Mouse (Mus musculus) telencephalon, adult 2 months (tissue): ENCODE results near the gene Lmnb2.

ENCODE experiments used
- DNase-seq: peaks from one replicate; pipeline ENCODE4 v3.0.0-alpha.2; 2011; ENCODE audit warnings: low read depth, low spot score

The Lmnb2 gene

DNA sequence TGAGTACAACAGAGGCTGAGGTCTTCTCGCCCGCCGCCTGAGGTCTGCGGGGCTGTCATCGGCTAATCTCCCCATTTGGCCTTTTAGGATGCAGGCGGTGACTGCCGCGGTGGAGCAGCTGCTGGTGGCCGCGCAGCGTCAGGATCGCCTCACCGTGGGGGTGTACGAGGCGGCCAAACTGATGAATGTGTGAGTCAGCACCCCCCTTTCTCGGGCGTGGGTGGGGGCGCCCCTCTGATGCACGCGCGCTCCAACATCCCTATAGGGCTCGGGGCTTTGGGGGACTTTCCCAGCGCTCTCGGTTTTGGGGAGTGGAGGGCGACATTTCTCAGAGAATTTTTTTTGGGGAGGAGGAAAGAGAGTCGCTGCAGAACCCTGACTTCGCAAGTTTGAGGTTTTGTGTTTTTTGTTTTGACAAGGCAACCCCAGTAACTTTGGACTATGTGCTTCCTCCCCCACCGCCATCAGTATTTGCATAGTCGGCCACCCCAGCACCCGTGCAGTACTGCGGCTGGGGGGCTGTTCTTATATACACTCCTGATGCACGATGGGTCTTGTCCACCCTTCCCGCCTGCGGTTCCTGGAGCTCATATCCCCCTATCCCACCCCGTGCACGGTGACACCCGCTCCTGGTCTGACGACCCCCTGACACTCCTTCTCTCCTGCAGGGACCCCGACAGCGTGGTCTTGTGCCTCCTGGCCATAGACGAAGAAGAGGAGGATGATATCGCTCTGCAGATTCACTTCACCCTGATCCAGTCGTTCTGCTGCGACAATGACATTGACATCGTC lies 12.5 kb upstream of the Lmnb2 start:
- no peak for DNase-seq

DNA sequence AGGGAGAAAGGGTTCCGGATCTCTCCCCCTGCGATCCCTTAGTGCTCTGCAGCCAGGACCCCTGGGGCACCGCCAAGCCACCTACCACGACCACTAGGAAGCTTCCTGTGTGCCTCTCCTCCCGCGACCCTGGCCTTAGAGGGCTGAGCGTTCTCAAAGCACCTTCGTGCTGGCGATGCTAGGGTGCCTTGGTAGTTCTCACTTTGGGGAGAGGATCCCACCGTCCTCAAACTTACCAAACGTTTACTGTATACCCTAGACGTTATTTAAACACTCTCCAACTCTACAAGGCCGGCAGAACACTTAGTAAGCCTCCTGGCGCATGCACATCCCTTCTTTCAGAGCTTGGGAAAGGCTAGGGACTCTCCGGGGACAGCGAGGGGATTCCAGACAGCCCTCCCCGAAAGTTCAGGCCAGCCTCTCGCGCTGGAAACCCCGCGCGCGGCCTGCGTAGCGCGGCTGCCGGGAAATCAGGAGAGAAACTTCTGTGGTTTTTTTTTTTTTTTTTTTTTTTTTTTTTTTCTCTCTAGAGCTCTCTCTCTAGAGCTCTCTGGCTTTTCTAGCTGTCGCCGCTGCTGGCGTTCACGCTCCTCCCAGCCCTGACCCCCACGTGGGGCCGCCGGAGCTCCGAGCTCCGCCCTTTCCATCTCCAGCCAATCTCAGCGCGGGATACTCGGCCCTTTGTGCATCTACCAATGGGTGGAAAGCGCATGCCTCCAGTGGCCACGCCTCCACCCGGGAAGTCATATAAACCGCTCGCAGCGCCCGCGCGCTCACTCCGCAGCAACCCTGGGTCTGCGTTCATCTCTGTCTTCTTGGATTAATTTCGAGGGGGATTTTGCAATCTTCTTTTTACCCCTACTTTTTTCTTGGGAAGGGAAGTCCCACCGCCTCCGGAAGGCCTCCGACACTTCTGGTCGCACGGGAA lies 11.5 kb upstream of the Lmnb2 start, which contains the start of gene Gadd45b:
Gene Gadd45b, plus strand, starts transcription at position 775 of the 928 bp plus-strand sequence.
- DNase-seq = peak; percentile 97

DNA sequence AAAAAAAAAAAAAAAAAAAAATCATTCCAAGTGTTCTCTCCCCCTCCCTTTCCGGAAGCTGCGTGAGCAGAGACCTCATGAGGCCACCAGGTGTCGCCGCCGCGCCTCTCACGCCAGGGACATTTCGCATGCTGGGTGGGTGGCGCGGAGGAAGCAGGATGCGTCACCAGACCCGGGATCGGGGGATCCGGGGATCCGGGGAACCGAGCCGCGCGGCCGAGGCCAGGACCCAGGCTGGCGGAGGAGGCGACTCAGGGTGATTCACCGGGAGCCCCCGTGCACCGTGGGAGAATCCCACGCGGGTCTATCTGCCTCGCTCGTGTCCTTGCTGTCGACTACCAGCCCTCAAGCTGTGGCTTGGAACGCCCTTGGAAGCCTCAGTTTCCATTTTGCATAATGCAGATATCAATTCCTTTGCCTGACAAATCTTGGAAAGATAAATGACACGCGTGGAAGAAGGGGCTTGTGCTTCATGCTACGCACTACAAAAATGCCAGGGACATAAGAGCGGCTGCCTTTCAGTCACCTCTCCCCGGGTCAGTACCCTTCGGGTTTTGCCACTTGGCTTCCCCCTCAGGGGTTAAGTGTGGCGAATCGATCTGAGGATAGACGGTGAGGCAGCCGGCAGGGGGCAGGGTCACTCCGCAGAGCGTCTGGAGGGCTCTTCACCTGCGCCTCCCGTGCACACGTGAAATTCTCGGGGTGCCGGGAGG lies 10.7 kb upstream of the Lmnb2 start:
- DNase-seq = peak; percentile 76

DNA sequence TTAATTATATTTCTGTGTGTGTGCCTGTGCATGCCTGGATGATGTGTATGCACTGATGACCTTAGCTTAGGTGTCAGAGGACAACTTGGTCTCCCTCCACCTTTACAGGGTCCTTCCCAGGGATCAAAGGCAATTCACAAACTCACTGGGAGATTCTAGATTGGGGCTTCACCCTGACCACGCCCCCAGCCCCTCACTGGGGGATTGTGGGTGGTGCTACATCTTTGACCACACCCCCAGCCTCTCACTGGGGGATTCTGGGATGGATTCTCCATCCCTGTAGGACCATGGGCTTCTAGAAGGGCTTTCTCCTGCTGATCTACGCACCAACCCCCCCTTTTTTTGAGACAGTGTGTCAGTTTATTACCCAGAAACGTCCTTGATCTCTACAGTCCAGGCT lies 7.4 kb upstream of the Lmnb2 start:
- no peak for DNase-seq

DNA sequence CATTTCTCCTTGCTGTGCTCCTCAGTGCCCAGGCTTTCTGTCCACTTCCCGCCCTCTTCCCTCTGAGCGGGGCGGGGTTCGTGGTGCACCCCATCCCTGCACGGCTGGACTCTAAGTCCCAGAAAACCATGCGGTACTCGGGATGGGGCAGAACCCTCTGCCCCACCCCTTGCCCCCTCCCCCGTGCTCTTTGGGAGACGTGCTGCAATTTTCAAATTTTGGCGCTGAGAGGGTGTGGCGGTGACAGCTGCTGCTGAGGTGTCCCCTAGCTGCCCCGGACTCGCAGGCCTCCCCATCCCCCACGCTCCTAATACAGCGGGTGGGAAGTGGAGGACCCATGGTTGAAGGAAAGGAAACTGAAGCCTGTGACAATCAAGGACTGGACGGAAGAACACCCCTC lies 3.9 kb upstream of the Lmnb2 start:
- DNase-seq = no peak

DNA sequence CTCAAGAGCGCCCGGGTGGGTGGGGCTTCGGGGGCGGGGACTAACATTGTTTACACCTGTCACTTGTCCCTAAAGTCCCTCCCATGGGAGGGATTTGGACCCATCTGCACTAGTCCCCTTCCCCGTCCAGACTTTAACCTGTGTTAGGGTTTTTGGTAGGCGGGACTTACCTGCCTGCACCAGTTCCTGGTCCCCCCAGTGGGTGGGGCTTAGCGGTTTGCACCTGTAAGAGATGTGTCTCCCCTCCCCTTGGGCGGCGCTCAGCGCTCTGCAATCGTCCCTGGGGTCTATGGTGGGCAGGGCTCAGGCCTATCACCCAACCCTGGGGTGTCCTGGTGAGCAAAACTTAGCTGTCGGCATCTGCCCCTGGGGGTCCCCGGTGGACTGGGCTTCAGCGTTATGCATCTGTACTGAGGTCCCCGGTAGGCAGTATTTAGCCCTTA lies 688 bp downstream of the Lmnb2 start:
- DNase-seq = no peak

DNA sequence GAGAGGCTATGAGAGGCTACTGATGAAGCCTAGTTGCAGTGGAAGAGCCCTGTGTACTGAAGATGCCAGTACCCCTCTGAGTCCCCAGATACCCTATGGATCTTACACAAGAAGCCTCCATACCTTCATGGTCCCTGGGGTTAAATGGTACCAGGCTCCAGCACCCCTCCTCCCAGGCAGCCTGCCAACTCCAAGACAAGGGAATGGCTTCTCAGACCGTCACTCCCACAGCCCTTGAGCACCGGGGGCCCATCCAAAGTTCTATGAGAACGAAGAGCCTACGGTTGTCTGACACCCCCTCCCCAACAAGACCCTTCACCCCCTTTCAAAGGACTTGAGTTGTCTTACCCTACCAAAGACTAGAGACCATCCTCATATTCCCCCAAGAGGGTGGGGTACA lies 2.3 kb downstream of the Lmnb2 start:
- no peak for DNase-seq

DNA sequence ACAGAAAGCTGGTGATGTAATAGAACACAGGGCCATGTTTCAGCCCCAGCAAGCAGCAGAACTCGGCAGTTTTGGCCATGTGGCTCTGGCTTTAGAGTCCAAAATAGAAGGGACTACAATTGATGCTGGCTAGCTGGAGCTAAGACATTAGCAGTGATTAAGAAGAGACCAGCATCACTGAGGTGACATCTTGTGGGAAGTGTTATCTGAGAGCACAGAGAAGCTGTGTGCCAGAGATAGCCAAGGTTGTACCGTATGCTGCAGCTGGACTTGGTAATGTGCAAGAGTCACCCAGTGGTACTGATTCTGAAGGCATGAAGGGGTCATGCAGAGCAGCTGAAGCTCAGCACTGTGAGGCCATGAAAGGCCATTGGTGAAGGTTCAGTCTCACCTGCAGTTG lies 2.8 kb downstream of the Lmnb2 start:
- DNase-seq = no peak

DNA sequence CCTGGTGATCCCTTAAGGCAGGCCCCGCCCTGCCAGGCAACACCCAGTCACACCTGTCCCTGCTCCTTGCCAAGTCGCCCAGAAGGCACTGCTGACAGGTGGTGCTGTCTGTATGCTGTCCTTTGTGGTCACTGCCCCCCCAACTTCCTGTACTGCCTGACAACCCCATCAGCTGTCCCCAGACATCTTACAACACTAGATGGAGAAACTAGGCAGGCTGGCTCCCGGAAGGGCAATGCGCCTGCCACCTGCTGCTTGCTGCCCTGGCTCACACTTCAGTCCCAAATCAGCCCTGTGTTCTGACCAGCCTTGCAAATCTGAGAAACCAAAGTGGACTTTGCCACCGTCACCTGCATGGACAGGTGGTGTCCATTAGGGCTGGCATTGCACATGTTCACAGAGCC lies 3.8 kb downstream of the Lmnb2 start:
- DNase-seq = no peak

DNA sequence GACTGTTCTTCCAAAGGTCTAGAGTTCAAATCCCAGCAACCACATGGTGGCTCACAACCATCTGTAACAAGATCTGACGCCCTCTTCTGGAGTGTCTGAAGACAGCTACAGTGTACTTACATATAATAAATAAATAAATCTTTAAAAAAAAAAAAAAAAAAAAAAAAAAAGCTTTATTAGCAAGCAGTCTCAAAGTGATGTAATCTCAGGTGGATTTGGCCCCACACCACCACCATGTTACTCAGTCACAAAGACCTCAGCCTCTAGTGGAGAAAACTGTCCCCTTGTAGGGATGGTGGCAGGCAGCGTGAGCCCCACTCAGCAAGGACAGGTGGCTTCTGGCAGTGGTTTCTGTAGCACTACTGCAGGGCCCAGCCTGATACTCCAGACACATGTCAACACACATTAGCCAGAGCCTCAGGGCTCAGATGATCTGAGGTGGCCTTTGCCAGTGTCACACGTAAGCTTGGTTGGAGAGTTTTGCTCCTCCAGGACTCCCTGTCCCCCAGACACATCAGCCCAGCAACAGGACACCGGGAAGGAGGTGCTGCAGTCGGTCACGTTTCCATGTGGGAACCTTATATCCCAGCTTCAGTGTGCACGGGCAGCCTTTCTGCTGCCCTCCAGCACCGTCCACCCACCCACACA lies 4.6 kb downstream of the Lmnb2 start:
- no peak for DNase-seq

DNA sequence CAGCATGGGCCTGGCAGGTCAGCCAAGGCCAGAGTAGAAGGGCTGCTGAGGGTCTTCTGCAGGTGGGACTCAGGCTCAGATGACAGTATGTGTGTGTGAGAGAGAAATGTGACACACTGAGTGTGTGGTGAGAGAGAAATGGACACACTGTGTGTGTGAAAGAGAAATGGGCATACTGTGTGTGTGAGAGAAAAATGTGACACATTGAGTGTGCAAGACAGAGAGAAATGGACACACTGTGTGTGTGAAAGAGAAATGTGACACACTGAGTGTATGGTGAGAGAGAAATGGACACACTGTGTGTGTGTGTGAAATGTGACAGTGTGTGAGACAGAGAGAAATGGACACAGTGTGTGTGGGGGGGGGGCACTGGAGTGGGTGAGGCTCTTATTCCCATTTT lies 6.2 kb downstream of the Lmnb2 start:
- no peak for DNase-seq

DNA sequence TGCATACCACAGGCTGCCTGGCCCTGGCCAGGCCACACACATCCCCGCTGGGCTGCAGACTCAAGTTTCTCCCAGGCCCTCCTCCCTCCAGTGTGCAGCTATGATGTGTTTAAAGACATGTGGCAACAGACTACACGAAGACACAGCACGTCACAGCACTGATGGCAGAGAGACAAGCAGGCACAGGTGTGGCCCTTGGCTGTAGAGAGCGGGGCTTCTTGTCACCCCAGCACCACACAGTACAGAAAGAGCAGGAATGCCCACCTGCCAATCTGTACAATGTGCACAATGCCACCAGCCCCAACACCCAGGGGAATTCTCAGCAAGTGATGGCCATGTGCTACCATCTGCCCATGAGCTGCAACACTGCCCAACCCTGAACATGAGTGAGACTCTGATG lies 6.7 kb downstream of the Lmnb2 start:
- no peak for DNase-seq

DNA sequence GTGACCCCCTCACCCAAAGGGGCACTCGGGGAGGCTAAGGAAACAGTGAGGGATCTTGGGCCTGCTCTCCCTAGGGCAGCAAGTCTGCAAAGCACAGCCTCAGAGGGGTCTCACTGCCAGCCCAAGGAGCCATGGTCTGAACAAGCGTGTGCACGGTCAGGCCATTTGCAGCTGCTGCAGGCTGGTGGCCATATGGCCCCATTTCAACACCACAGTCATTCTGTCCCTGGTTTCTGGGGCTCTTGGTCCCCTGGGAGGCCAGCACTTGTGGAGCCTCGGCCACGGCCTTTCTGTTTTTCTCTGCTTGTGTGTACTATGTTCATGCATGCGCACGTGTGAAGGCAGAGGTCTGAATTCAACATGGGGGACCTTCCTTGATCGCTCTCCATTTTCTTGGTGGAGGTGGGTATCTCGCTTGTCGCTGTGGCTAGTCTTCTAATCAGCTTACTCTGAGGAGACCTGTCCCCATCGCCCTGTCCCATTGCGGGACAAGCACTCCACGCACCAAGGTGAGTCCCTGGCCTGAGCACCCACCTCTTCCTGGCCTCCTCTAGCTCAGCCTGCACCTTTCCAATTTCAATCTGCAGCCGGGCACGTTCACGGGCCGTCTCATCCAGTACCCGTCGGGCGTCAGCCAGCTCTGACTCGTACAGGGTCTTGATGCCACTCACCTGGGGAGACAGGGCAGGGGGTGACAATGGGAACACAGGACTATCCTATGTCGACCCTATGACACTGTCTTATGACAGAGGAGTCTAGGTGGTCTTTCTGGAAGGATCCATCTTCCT lies 8.5 kb downstream of the Lmnb2 start:
- no peak for DNase-seq

DNA sequence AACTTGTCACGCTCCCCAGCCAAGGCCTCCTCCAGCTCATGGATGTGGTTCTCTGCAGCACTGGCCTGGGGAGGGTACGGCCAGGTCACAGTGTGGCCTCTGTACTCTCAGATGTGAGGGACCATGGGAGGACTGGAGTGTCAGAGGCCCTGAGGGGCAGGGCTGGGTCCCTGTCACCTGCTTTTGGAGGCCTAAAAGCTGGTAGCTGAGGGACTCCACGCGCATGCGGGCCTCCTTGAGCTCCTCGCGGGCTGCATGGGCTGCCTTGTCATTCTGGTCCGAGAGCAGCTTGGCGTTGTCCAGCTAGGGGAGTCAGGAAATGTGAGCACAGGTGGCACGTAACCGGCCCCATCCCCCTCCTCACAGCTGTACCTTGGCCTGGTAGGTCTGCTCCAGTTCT lies 13.3 kb downstream of the Lmnb2 start:
- no peak for DNase-seq

DNA sequence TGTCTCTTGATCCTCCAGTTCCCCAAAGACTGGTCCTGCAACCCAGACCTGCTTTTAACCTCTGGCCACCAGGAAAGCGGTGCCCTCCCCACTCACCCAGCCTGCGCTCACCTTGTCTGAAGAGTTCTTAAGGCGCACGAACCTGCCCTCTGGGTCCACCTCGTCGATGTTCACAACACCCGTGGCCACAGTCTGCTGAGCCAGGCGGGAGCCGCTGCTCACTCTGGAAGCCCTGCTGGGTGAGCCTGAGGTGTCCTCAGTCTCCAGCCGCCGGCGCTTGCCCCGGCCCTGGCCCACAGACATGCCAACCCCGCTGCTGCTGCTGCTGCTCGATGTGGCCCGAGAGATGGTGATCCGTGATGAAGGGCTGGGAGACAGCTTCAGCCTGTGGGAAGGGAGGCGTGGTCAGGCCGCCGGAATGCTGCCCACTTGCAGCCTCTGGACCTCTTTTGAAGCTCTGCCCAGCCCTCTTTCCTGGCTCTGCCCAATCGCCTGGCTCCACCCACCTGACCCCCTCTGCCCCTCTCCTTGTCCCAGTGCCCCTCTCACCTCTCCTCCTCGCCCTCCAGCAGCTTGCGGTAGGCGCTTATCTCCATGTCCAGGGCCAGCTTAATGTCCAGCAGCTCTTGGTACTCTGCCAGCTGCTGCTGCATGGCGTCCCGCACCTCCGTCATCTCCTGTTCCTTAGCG lies 13.9 kb downstream of the Lmnb2 start:
- DNase-seq = no peak

DNA sequence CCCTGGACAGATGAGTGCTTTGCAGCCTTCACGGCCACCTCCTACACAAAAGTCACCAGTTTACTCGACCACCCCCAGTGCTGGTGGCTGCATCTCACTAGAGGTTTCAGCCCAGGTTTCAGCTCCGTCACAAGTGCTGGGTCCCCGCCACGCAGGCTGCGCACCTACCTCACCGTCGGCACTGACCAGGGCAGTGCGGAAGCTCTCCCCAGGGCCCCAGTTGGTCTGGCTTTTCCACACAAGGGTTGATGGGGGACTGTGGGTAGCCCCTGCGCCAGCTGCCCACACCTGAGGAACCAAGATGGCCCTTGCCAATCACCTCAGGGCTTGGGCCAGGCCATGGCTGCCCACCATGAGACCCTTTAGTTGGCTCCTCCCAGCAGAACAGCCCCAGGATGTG lies 14.8 kb downstream of the Lmnb2 start:
- no peak for DNase-seq

DNA sequence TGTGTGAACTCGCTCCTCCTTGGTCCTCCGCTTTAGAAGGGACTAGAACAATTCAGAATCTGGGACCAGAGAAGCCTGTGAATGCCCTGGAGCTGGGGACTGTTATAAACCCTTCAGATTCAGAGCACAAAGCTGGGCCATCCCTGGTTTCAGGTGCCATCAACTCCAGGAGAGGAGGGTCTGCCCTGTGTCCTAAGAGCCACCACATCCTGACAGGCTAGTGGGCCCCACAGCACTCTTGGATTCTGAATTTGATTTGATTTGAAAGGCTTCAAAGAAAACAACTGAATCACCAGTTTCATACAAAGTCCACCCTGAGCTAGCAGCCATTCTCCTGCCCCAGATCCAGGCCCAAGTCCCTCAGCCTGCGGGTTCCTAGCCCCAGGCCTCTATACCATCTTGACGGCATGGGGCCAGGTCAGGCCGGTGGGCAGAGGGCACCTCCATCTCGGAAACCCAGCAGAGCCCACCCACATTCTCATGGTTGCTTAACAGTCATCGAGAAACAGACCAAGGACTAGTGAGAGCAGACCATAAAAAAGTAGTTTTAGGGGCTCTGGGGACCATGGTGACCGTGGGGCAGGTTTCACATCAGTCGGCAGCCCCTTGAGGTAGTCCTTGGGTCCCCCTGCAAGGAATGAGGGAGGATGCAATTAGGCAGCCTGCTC lies 15.6 kb downstream of the Lmnb2 start:
- no peak for DNase-seq

DNA sequence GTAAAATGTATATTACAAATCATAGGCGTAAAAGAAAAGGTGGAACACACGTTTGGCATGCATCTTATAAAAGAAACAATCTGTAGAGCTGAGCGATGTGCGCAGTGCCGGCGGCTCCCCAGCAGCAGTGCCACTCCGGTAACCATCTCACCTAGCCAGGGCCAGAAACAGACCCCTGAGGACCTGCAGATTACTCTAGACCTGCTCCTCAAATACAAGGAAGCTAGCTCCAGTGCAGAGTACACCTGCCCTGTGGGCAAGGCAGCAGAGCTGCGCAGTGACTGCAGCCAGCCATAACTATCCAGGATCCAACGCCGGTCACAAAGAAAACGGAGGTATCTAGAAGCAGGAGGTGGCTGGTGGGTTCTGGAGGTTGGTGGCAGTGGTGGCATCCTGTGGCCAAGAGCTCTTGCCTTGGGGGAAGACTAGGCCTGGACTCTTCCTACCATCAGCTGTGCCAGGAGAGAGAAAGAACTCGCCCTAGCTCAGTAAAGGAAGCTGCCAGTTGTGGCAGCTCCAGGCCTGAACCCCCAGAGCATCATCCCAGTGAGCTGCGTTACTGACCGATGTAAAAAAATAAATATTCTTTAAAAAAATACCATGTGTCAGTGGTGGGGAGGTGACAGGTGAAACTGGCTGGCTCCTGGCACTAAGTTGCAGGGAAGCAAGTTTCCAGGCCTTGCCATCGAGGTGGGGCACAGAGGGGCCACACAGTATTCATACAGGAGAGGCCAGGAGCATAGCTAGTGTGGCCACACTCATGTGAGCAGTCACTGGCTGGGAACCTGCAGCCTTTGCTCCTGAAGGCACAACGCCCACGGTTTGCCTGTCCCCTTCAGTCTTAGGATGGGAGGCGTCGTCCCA lies 16.4 kb downstream of the Lmnb2 start:
- DNase-seq = no peak
